In the genomic region with DNA sequence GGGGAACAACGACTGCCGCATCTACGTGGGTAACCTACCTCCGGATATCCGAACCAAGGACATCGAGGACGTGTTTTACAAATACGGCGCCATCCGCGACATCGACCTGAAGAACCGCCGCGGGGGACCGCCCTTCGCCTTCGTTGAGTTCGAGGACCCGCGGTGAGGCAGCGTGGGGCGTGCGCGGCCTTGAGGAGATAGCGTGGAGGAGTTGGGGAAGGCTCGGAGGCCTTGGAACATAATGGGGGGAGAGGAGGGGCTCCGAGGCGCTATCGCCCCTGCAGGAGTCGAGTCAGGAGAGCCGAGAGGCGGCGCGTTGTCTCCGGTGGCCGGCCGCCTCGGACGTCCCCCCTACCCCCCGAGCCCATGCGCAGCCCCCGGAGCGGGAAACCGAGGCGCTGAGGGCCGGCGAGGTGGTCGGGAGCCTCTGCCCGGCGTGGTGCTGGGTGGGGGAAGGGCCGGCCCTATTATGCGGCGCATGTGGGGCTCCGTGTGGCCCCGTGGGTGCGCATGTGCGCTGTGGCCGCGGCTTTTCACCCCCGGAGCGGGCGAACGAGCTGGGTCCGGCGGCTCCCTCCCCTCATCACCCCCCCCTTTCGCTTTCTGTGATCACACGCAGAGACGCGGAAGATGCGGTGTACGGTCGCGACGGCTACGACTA, we compare ENCODE assay signal across 8 mouse cellular contexts. TPM values are rescaled to one million over a fixed set of nuclear protein-coding genes. Genes with fewer than 3 reads are reported as not detected.
A peak's percentile ranks its signal among the peaks of the same experiment; 100 is the strongest.
DNase-seq lines count a peak whose midpoint lies in the region; ATAC-seq and TF ChIP-seq lines count a peak whose summit lies in the region.

No protein-coding gene starts in this region.

- peak; percentile 61 for DNase-seq in MN1 (ENCODE audit: low spot score)
- DNase-seq in cerebellum, adult 2 months, result peak; percentile 73 to 77
- DNase-seq in layer of hippocampus, postnatal 36 days, result peak; percentile 69 to 70
- peak; percentile 73 for DNase-seq in lung, postnatal 14 days
- DNase-seq in retina, embryonic 14.5 days (ENCODE audit: low spot score), result peak; percentile 72
- DNase-seq in thymus, postnatal 14 days, result peak; percentile 77

- peaks cover 3% of the 10 kb centered on the region; the same call in 1 of the 2 replicates for H3K4me1 ChIP-seq in cerebellum, adult 2 months (ENCODE audit: control insufficient read depth, insufficient read depth, low read length)
- H3K4me1 ChIP-seq in forebrain, embryonic 16.5 days (replicated peaks; ENCODE audit: control insufficient read depth, insufficient read depth, low read length), result peaks cover 28% of the 10 kb centered on the region
- H3K4me1 ChIP-seq in hindbrain, embryonic 13.5 days (replicated peaks), result peaks cover 37% of the 10 kb centered on the region

- peak overlapping the region; percentile 83 for H3K4me3 ChIP-seq in cerebellum, adult 2 months (replicated peaks; ENCODE audit: insufficient read depth, low read depth, low read length)
- H3K4me3 ChIP-seq in forebrain, embryonic 16.5 days (replicated peaks; ENCODE audit: low read length), result peak overlapping the region; percentile 98
- peak overlapping the region; percentile 98 for H3K4me3 ChIP-seq in hindbrain, embryonic 13.5 days

- peak overlapping the region; percentile 87 for H3K27ac ChIP-seq in cerebellum, adult 2 months (ENCODE audit: insufficient read depth, low read length)
- H3K27ac ChIP-seq in forebrain, embryonic 16.5 days (ENCODE audit: low read length), result peak overlapping the region; percentile 97
- peak overlapping the region; percentile 100 for H3K27ac ChIP-seq in hindbrain, embryonic 13.5 days

- no peak for TF ChIP-seq POLR2A in cerebellum, adult 2 months (IDR thresholded peaks at IDR 0.05; ENCODE audit: borderline replicate concordance, insufficient read depth, low read length)

- ATAC-seq in forebrain, embryonic 16.5 days, result peak; percentile 76
- ATAC-seq in hindbrain, embryonic 13.5 days (ENCODE audit: low FRiP score), result peak; percentile 83

- peak overlapping the region; percentile 80 for H3K4me2 ChIP-seq in forebrain, embryonic 16.5 days (ENCODE audit: low read length)
- H3K4me2 ChIP-seq in hindbrain, embryonic 13.5 days, result peak overlapping the region; percentile 85

- no peaks in the 10 kb centered on the region for H3K9me3 ChIP-seq in forebrain, embryonic 16.5 days (ENCODE audit: control insufficient read depth, low read length)
- no peaks in the 10 kb centered on the region for H3K9me3 ChIP-seq in hindbrain, embryonic 13.5 days

- H3K9ac ChIP-seq in forebrain, embryonic 16.5 days (replicated peaks; ENCODE audit: low read depth, low read length), result peak overlapping the region; percentile 91
- peak overlapping the region; percentile 100 for H3K9ac ChIP-seq in hindbrain, embryonic 13.5 days

- WGBS in cerebellum, adult 2 months, result 1% methylated on average over 76 of the region's 76 CpGs
- WGBS in forebrain, embryonic 16.5 days, result 0% methylated on average over 69 of the region's 76 CpGs
- WGBS in hindbrain, embryonic 13.5 days, result under 1% methylated on average over 58 of the region's 76 CpGs

- H3K36me3 ChIP-seq in forebrain, embryonic 16.5 days (ENCODE audit: control insufficient read depth, insufficient read depth), result peaks cover 6% of the 10 kb centered on the region
- H3K36me3 ChIP-seq in hindbrain, embryonic 13.5 days, result peaks cover 23% of the 10 kb centered on the region

- no peak for TF ChIP-seq CTCF in cerebellum, adult 2 months (IDR thresholded peaks at IDR 0.05; ENCODE audit: borderline replicate concordance, insufficient read depth, low read depth, low read length)

- no peaks in the 10 kb centered on the region for H3K27me3 ChIP-seq in cerebellum, adult 2 months (ENCODE audit: control insufficient read depth, insufficient read depth, low read length)
- no peaks in the 10 kb centered on the region for H3K27me3 ChIP-seq in forebrain, embryonic 16.5 days (replicated peaks; ENCODE audit: control insufficient read depth, insufficient read depth, low read length)
- H3K27me3 ChIP-seq in hindbrain, embryonic 13.5 days, result no peaks in the 10 kb centered on the region

RNA-seq across cellular contexts. Expression of a gene that starts 0.8 kb away (rescaled TPM):
- polyA plus RNA-seq in cerebellum, adult 2 months (2012; rRNA removed), result 350 and 367 TPM in 2 replicates
- polyA plus RNA-seq in forebrain, embryonic 16.5 days (2015; fragmentation: Nextera tagmentation; extraction: Ambion mirVana), result 290 and 334 TPM in 2 replicates
- polyA plus RNA-seq in hindbrain, embryonic 13.5 days (2015; fragmentation: Nextera tagmentation; extraction: Ambion mirVana), result 282 and 298 TPM in 2 replicates
- total RNA-seq in layer of hippocampus, postnatal 36 days (2021), result 100 to 1,000 TPM; 232 to 248 TPM

RNA-seq across cellular contexts. Expression of a gene that starts 20.1 kb away (rescaled TPM):
- polyA plus RNA-seq in cerebellum, adult 2 months (2012; rRNA removed), result 29.6 and 30.2 TPM in 2 replicates
- 59.7 and 68.1 TPM in 2 replicates for polyA plus RNA-seq in forebrain, embryonic 16.5 days (2015; fragmentation: Nextera tagmentation; extraction: Ambion mirVana)
- polyA plus RNA-seq in hindbrain, embryonic 13.5 days (2015; fragmentation: Nextera tagmentation; extraction: Ambion mirVana), result 53.9 TPM in 2 replicates
- total RNA-seq in layer of hippocampus, postnatal 36 days (2021), result 10 to 100 TPM; 20.2 to 22.6 TPM

RNA-seq across cellular contexts. Expression of a gene that starts 49.9 kb away (rescaled TPM):
- polyA plus RNA-seq in cerebellum, adult 2 months (2012; rRNA removed), result 41.6 and 42.0 TPM in 2 replicates
- polyA plus RNA-seq in forebrain, embryonic 16.5 days (2015; fragmentation: Nextera tagmentation; extraction: Ambion mirVana), result 36.0 and 40.3 TPM in 2 replicates
- polyA plus RNA-seq in hindbrain, embryonic 13.5 days (2015; fragmentation: Nextera tagmentation; extraction: Ambion mirVana), result 46.4 and 49.5 TPM in 2 replicates
- 10 to 100 TPM; 27.9 to 31.4 TPM for total RNA-seq in layer of hippocampus, postnatal 36 days (2021)

Comparison
In these comparisons a context has a peak if more than half of its experiments do, and no peak if none do; other contexts are left out.
1. Peak in every context shown above with its lines: DNase-seq, ATAC-seq, H3K4me3 ChIP-seq and H3K27ac ChIP-seq.